Mouse (Mus musculus) forebrain, embryonic 12.5 days (tissue): ENCODE measurements around the gene Josd1. TPM values are rescaled to one million over a fixed set of nuclear protein-coding genes. Genes with fewer than 3 reads are reported as not detected.
A peak's percentile ranks its signal among the peaks of the same experiment; 100 is the strongest.

Experiments used
- ATAC-seq: fragments of 200-750 bp; cut with Nextera tagmentation; 2 replicates; pipeline ENCODE4 v1.8.0; 2017; ENCODE audit warnings: moderate TSS enrichment; ENCODE audit not compliant: low FRiP score
- H3K27ac ChIP-seq: fragments of 300-500 bp; sonication (generic); 2 replicates; pipeline ENCODE4 v1.5.1; 2016; ENCODE audit warnings: mild to moderate bottlenecking
- H3K27me3 ChIP-seq: fragments of 300-500 bp; sonication (generic); 2 replicates; pipeline ENCODE4 v1.6.1; 2016; ENCODE audit warnings: mild to moderate bottlenecking
- H3K36me3 ChIP-seq: fragments of 300-500 bp; sonication (generic); replicated peaks from 2 replicates; pipeline ENCODE4 v1.6.1; 2016; ENCODE audit warnings: mild to moderate bottlenecking
- H3K4me1 ChIP-seq: fragments of 300-500 bp; sonication (generic); 2 replicates; pipeline ENCODE4 v1.6.1; 2016
- H3K4me2 ChIP-seq: fragments of 300-500 bp; sonication (generic); 2 replicates; pipeline ENCODE4 v1.6.1; 2016; ENCODE audit warnings: mild to moderate bottlenecking, moderate library complexity
- H3K4me3 ChIP-seq: fragments of 300-500 bp; sonication (generic); replicated peaks from 2 replicates; pipeline ENCODE4 v1.5.1; 2016; ENCODE audit warnings: mild to moderate bottlenecking
- H3K9ac ChIP-seq: fragments of 300-500 bp; sonication (generic); 2 replicates; pipeline ENCODE4 v1.6.1; 2016; ENCODE audit warnings: mild to moderate bottlenecking
- H3K9me3 ChIP-seq: fragments of 300-500 bp; sonication (generic); 2 replicates; pipeline ENCODE4 v1.6.1; 2016
- WGBS: fragments of 180-500 bp; shearing (Covaris S2); methylation state at CpG from one replicate; pipeline ENCODE4 v1.1.7; 2016; 5-methylcytosine and 5-hydroxymethylcytosine counted together
- polyA plus RNA-seq: library from polyadenylated mRNA; unstranded; fragments of >200 nt; fragmentation: Nextera tagmentation; extraction: Ambion mirVana; gene quantifications from 2 replicates; pipeline ENCODE4 v1.2.1, GENCODE M21; 2016

Josd1 gene
- polyA plus RNA-seq, 1 experiment from 2014 or later: 24.1 TPM

DNA sequence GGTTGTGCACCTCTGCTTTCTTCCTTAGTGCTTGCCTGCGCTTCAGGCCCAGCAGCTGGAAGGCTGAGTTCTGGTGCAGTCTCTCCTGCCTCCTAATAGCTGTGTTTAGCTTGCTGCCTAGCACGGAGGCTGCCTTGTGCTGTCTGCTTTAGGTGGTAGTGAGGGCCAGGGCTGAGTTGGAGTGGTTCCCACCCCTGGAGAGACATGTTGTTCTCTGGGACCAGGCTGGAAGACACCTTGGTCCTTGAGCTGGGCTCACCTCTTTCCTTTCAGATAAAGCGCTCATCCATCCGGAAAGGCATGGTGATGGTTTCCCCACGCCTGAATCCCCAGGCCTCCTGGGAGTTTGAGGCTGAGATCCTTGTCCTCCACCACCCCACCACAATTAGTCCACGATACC is 29.0 kb upstream of the Josd1 start:
- 83% methylated on average over 6 of the region's 6 CpGs for WGBS
- peaks cover 98% of the 10 kb centered on the region for H3K36me3 ChIP-seq

DNA sequence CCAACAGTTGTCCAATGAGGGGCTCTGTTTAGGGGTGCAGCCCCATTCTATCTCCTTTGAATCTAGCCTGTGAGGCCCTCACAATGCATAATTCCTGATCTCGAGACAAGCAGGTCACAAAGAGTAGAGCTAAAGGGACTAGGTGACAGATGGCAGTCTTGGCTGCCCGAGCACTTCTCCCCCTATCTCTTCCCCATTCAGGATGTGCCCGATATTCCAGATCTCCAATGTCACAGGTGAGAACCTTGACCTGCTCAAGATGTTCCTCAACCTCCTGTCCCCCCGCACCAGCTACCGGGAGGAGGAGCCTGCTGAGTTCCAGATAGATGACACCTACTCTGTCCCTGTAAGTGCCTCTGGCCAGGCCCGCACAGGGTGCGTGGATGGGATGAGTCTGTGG is 27.9 kb upstream of the Josd1 start:
- no peak overlapping the region for H3K4me3 ChIP-seq
- H3K36me3 ChIP-seq: peaks cover 100% of the 10 kb centered on the region
- no peak overlapping the region for H3K4me2 ChIP-seq
- 93% methylated on average over 7 of the region's 7 CpGs for WGBS
- ATAC-seq: no peak
- H3K4me1 ChIP-seq: no peaks in the 10 kb centered on the region
- H3K27me3 ChIP-seq: no peaks in the 10 kb centered on the region
- H3K27ac ChIP-seq: no peak overlapping the region
- no peaks in the 10 kb centered on the region for H3K9me3 ChIP-seq
- H3K9ac ChIP-seq: no peak overlapping the region

More for the DNA sequence above, 29.0 kb upstream of the Josd1 start:
- H3K4me1 ChIP-seq: no peaks in the 10 kb centered on the region
- no peak overlapping the region for H3K27ac ChIP-seq
- H3K9me3 ChIP-seq: no peaks in the 10 kb centered on the region
- H3K9ac ChIP-seq: no peak overlapping the region
- H3K27me3 ChIP-seq: no peaks in the 10 kb centered on the region
- no peak overlapping the region for H3K4me2 ChIP-seq
- ATAC-seq: no peak
- H3K4me3 ChIP-seq: no peak overlapping the region

DNA sequence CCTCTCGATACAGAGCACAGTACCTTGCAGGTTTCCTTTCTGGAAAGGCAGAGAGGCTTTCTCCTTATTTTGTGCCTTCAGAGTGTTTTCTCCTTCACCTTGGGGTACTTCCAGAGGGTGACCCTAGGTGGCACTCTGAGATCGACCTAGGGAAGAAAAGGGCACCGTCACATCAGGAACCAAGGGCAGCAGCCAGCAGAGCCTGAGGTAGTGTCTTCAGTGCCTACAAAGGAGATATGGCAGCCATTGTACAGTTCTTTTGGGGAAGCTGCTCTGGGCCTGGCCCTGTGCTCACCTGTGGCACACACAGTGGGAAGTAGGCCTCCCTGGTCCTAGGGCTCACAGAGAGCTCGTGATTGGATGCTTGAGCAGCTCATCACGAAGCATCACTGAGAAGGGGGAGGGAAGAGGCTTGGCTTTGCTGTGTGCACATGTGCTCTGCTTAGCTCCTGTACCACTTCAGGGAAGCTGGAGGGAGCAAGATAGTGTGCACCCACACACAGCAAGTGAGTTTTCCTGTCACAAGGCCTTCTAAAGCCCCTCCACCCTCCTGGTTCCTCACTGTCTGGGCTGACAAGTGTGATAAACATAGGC is 20.6 kb upstream of the Josd1 start:
- Histone ChIP-seq H3K36me3 (peaks cover 60% of the 10 kb centered on the region), H3K4me2 (no peak overlapping the region), H3K9me3 (no peaks in the 10 kb centered on the region), H3K27ac (no peak overlapping the region), H3K9ac (no peak overlapping the region), H3K4me3 (no peak overlapping the region), H3K27me3 (no peaks in the 10 kb centered on the region), H3K4me1 (no peaks in the 10 kb centered on the region)
- ATAC-seq: no peak
- 91% methylated on average over 5 of the region's 5 CpGs for WGBS

DNA sequence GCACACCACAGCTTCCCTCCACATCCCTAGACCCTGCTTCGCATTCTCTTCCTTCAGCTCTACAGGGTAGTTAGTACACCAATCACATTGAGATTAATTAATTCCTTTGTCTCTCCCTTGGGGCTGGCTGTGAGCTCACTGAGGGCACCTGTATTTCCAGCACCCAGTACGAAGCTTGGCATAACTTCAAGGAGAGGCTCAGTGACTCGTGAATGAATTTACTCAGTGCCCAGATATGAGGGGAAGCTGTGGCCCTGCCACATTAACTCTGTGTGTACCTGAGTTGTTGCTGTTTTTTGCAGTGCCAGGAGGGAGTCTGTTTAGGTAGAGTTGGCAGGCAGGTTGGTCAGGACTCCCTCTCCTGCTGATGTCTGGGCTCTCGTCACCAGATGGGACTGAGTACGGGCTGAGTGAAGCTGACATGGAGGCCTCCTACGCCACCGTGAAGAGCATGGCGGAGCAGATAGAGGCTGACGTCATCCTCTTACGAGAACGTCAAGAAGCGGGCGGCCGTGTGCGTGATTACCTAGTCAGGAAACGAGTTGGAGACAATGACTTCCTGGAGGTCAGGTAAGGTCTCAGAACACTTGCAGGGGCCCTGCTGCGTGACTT is 19.0 kb upstream of the Josd1 start:
- Histone ChIP-seq H3K36me3 (peaks cover 44% of the 10 kb centered on the region), H3K27ac (no peak overlapping the region), H3K27me3 (no peaks in the 10 kb centered on the region), H3K4me2 (no peak overlapping the region), H3K4me1 (no peaks in the 10 kb centered on the region), H3K4me3 (no peak overlapping the region), H3K9ac (no peak overlapping the region), H3K9me3 (no peaks in the 10 kb centered on the region)
- ATAC-seq: no peak
- 89% methylated on average over 17 of the region's 17 CpGs for WGBS

DNA sequence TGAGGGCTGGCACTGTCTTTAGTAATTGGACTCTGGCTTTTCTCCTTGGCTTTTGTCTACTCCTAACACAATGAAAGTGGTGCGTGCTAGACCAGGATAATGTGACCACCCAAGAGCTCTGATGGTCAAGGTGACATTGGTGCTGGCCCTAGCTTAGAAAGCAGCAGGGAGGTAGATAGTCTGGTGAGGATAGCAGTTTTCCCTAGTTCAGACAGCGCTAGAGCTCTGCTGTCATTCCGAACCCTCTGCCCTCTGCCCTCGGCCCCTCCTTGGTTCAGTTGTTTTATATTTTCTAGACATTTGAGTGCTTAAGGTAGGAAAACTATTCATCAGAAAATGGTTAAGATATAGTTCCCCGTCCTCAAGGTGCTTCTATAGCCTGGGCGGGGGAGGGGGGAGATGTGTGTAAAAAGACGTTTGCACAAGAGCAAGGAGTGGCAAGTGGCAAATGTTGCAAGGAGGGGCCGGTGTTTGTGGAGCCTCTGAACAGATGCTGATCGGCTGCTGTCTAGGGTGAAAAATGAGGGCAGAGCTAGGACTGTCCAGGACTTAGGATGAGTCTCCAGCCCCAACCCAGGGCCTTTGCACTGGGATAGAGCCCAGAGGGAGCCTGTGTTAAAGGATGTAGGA is 10.0 kb upstream of the Josd1 start:
- no peak overlapping the region for H3K9ac ChIP-seq

DNA sequence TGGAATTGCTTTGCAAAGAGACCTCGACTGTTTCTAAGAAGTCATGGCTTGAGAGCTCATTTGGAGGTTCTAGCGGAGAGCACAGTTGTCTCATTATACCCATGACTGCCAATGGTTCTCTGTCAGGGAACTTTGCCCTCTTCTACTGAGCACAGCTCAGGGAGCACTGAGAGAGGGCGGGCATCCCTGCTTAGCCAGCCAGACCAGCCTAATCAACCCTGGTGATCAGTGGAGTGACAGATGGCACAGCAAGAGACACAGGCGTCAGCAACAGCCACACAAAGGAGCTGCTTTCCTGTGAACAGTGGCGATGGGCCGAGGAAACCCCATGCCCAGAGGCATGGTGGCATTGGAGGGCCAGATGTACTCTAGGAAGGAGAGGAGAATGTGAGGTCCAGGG is 9.3 kb upstream of the Josd1 start:
- H3K27ac ChIP-seq: peak overlapping the region; percentile 73
- H3K9ac ChIP-seq: no peak overlapping the region
- 73% methylated on average over 6 of the region's 6 CpGs for WGBS
- H3K4me1 ChIP-seq: peaks cover 32% of the 10 kb centered on the region
- no peak overlapping the region for H3K4me2 ChIP-seq
- no peak overlapping the region for H3K4me3 ChIP-seq
- peak; percentile 33; the same call in 1 of the 2 replicates for ATAC-seq
- H3K27me3 ChIP-seq: no peaks in the 10 kb centered on the region
- peaks cover 26% of the 10 kb centered on the region for H3K36me3 ChIP-seq
- H3K9me3 ChIP-seq: no peaks in the 10 kb centered on the region

More for the DNA sequence above, 10.0 kb upstream of the Josd1 start:
- no peaks in the 10 kb centered on the region for H3K9me3 ChIP-seq
- no peak overlapping the region for H3K4me3 ChIP-seq
- H3K36me3 ChIP-seq: peaks cover 26% of the 10 kb centered on the region
- no peak overlapping the region for H3K4me2 ChIP-seq
- H3K4me1 ChIP-seq: peaks cover 25% of the 10 kb centered on the region
- WGBS: 82% methylated on average over 9 of the region's 9 CpGs
- H3K27me3 ChIP-seq: no peaks in the 10 kb centered on the region
- peak overlapping the region; percentile 73 for H3K27ac ChIP-seq
- no peak for ATAC-seq

DNA sequence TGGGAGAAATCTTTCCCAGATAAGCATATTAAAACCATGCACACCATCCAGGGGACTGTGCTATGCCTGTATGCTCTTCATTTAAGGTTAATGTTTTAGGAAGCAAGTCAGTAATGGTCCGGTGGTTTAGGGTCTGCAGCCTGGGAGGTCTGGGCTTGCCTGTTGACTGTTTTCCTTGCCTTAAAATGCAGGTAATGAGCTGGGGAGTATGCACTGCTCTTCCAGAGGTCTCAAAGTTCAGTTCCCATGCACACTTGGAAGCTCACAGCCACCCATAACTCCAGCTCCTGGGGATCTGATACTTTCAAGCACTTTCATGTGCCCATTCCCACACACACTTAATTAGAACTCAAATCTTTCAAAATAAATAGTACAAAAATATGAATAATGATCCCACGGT is 8.8 kb upstream of the Josd1 start:
- Histone ChIP-seq H3K27ac (peak overlapping the region; percentile 73), H3K36me3 (peaks cover 26% of the 10 kb centered on the region), H3K27me3 (no peaks in the 10 kb centered on the region), H3K4me1 (peaks cover 37% of the 10 kb centered on the region), H3K9ac (no peak overlapping the region), H3K9me3 (no peaks in the 10 kb centered on the region), H3K4me2 (no peak overlapping the region), H3K4me3 (no peak overlapping the region)
- no peak for ATAC-seq
- 92% methylated on average over 2 of the region's 2 CpGs for WGBS

DNA sequence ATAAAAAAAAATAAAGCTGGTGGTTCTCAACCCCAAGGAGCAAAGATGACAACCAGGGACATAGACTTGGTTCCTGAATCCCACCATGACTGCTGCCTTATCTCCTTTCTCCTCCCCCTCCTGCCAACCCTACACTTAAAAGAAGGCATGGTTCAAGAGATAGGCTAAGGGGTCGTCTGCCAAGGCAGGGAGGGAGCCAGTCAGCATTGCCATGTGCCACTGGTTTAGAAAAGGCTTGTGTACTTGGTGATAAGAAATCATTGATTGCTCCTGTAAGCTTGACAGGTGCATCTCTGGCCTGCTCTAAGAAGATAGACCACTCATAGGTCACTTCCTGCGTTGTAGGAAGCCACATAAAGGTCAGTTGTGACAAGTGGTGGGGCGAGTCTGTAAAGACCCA is 7.8 kb upstream of the Josd1 start:
- Histone ChIP-seq H3K4me2 (no peak overlapping the region), H3K27me3 (no peaks in the 10 kb centered on the region), H3K4me3 (no peak overlapping the region), H3K9ac (no peak overlapping the region), H3K9me3 (no peaks in the 10 kb centered on the region), H3K36me3 (peaks cover 26% of the 10 kb centered on the region), H3K27ac (no peak overlapping the region), H3K4me1 (peaks cover 40% of the 10 kb centered on the region)
- 84% methylated on average over 3 of the region's 3 CpGs for WGBS
- ATAC-seq: no peak

DNA sequence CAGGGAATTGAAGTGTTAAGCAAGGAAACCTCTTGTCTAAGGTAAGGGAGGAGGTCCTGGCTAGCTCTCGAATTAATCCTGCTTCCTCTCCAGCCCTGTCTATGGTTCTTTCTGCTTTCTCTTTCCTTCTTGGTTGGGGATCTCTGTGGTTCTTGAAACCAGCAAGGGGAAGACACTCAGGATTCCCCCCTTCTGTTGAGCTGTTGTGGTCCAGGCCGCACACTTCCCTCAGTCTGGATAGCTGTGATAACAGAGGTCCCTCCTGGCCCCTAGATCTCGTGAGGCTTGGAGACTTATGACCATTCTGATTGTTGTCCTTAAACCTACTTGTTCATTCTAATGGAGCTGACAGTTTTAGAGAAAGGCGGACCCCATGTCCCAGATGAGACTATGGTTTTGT is 6.8 kb upstream of the Josd1 start:
- H3K4me2 ChIP-seq: no peak overlapping the region
- no peak overlapping the region for H3K9ac ChIP-seq
- H3K27me3 ChIP-seq: no peaks in the 10 kb centered on the region
- H3K36me3 ChIP-seq: peaks cover 25% of the 10 kb centered on the region
- peaks cover 46% of the 10 kb centered on the region for H3K4me1 ChIP-seq
- H3K27ac ChIP-seq: no peak overlapping the region
- no peak overlapping the region for H3K4me3 ChIP-seq
- WGBS: 93% methylated on average over 4 of the region's 4 CpGs
- no peaks in the 10 kb centered on the region for H3K9me3 ChIP-seq
- no peak for ATAC-seq

DNA sequence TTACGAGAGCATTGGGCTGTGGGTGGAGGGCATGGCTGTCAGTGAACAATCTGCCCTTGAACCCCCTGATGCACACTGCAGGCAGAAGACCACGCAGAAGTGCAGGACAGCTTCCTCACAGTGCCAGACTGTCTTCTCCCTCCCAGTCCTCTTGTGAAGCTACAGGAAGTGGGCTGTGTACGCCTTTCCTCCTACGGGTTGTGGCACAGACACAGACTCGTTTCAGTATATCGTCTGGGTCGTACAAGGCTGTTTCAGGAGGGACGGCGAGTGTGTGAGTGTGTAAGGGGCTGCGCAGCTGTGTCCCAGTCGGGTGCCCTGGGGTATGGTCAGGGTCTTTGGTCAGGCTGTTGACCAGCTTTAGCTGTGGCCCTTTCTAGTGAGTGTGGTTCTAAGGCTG is 6.0 kb upstream of the Josd1 start:
- Histone ChIP-seq H3K4me2 (no peak overlapping the region), H3K36me3 (peaks cover 19% of the 10 kb centered on the region), H3K4me1 (peaks cover 48% of the 10 kb centered on the region), H3K27me3 (no peaks in the 10 kb centered on the region), H3K9ac (no peak overlapping the region), H3K9me3 (no peaks in the 10 kb centered on the region), H3K27ac (no peak overlapping the region), H3K4me3 (no peak overlapping the region)
- 90% methylated on average over 11 of the region's 11 CpGs for WGBS
- no peak for ATAC-seq

GRCm38 (mm10) chr15:79692334-79692733 is 4.6 kb upstream of the Josd1 start:
- 79% methylated on average over 5 of the region's 5 CpGs for WGBS
- H3K4me1 ChIP-seq: peaks cover 47% of the 10 kb centered on the region

DNA sequence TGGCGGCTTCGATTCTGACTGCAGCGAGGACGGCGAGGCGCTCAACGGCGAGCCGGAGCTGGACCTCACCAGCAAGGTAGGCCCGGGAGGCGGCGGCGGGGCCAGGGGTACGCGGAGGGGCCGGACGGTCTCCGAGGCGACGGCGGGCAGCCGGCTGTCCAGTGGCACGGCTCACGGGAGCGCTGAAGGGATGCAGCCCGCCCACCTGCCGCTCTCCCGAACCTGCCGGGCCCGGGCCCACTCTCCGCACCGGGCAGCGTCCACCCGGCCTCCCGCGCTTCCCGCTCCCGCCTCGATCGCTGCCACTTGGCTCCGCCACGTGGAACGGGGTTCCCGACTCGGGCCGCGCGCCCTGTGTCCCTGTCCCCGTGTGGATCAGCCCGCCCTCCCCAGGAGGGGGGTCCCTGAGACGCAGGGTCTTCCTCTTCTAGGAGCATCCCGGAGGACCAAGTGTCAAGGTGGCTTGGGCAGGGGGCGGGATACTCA is 3.3 kb upstream of the Josd1 start:
- Histone ChIP-seq H3K36me3 (peaks cover 15% of the 10 kb centered on the region), H3K9me3 (no peaks in the 10 kb centered on the region), H3K9ac (peak overlapping the region; percentile 93), H3K4me3 (peak overlapping the region; percentile 91), H3K27me3 (no peaks in the 10 kb centered on the region), H3K4me1 (peaks cover 46% of the 10 kb centered on the region), H3K4me2 (peak overlapping the region; percentile 98), H3K27ac (peak overlapping the region; percentile 93)
- ATAC-seq: peak; percentile 31
- WGBS: under 1% methylated on average over 46 of the region's 53 CpGs

More at GRCm38 (mm10) chr15:79692334-79692733, 4.6 kb upstream of the Josd1 start:
- no peak for ATAC-seq
- no peak overlapping the region for H3K9ac ChIP-seq
- H3K27ac ChIP-seq: no peak overlapping the region
- H3K27me3 ChIP-seq: no peaks in the 10 kb centered on the region
- no peaks in the 10 kb centered on the region for H3K9me3 ChIP-seq
- H3K4me3 ChIP-seq: 0 out of 2 replicates have a peak overlapping the region, but pooled peaks have one; percentile 91
- peaks cover 19% of the 10 kb centered on the region for H3K36me3 ChIP-seq
- H3K4me2 ChIP-seq: peak overlapping the region; percentile 98
